Mouse (Mus musculus): ENCODE results near the gene Axl.

The Axl gene

DNA sequence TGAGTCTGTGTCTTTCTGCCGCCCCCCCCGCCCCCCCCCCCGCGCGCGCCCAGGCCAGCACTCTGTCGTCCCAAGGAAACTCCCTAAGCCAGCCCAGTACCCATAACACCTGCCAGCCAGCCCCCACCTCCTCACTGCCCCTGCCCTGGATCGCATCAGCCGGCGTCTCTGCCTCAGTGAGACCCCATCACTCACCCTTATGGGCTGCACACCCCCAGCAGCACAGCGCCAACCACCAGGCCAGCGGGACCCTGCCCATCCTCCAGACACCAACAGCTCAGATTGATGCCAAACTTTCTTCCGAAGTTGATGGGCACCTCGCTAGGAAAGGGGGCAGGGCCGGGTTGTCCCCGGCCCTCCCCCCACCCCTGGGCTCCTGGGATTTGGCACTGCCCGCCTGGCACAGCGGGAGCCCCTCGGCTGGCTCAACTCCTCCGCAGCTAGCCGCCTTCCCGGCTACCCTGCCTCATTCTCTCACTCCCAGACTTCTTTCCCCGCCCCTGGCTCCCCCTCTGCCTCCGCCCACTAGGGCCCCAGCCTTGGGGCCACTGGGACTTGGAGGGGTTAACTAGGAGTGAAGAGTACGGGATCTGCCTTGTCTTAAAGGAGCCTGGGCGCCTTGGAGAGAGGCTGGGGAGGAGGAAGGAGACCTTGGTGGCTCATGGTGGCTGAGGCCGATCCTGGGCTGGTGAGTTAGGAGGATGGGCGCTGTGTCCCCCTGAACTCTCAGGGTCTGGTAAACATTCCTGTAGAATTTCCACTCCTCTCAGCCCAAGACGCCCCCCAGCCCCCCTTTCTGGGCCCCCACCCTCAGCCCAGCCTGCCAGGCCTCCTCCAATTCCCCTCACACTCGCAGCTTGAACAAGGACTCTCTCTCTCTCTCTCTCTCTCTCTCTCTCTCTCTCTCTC is at the start of gene Axl:
Axl (minus strand) TSS at position 486 of the 909 bp plus-strand sequence.
- peak; percentile 73 for DNase-seq (ENCODE audit: low spot score)

GRCm38 (mm10) chr7:25835188-25835891 is 46.8 kb upstream of the Axl start:
- no peak for DNase-seq (ENCODE audit: low spot score)

- no peak for DNase-seq (ENCODE audit: low spot score)
Observed at GRCm38 (mm10) chr7:25831557-25832530, 43.3 kb upstream of the Axl start.

- DNase-seq (ENCODE audit: low spot score): no peak
Observed at GRCm38 (mm10) chr7:25830251-25830650, 41.7 kb upstream of the Axl start.

GRCm38 (mm10) chr7:25827199-25827598 is 38.7 kb upstream of the Axl start:
- no peak for DNase-seq (ENCODE audit: low spot score)

DNA sequence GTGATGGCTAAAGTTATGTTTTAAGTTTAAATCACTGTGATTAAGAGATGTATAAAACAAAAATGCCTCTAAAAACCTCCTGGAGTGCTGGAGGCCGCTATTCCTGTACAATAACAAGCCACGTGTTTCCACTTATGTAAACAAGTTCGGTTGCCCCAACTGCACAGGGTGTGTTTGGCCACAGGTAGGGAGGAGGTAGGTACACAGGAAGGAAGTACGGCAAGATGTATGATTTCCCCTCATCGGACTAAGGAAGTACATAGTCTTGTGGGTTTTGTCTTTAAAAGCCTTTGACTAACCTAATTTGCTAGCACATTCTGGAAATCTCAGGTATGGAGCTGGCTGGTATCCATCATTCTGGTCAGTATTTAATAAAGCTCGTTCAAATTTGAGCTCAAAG is 37.5 kb upstream of the Axl start:
- DNase-seq (ENCODE audit: low spot score): no peak

GRCm38 (mm10) chr7:25825043-25825442 is 36.5 kb upstream of the Axl start:
- no peak for DNase-seq (ENCODE audit: low spot score)

GRCm38 (mm10) chr7:25816241-25816919 is 27.9 kb upstream of the Axl start, which contains the start of gene Cyp2s1:
Gene Cyp2s1 (minus strand): TSS chr7:25816913.
- peak; percentile 38 for DNase-seq (ENCODE audit: low spot score)

DNA sequence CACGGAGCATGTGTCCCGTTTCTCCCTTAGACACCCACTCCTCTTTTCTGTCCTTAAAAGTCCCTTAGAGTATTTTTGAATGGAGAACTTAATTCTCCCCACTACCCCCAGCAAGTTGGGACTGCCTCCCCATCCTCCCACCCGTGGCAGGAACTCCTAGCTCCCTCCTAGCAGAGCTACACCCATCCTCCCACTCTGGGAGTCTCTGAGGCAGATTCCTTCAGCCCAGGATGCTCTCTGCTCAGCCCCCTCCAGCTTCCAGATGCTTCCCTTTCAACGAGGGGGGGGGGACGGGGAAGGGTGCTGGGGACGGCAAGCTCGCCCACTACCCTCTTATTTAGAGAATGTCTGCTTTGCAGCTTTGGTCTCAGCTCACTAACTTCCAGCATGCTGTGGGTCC is 27.1 kb upstream of the Axl start:
- DNase-seq (ENCODE audit: low spot score): peak; percentile 2

- DNase-seq (ENCODE audit: low spot score): no peak
Observed at GRCm38 (mm10) chr7:25814711-25815110, 26.2 kb upstream of the Axl start.

DNA sequence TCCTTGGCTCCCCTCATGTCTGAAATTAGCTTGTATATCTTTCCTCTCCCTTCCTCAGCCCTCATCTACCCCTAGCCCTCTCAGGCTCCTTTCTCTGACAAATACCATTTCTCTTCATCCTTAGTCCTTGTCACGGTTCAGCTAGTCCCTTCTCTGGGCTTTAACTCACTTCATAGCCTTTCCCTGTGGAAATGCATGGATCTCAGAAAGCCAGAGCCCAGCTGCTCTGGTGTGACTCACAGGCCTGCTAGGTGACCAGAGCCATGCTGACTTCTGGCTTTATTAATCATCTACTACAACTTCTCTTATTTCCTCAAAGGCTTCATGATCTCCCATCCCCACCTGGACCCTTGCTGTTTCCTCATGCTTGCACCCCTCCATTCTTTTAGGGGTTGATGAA is 23.7 kb upstream of the Axl start:
- no peak for DNase-seq (ENCODE audit: low spot score)

DNA sequence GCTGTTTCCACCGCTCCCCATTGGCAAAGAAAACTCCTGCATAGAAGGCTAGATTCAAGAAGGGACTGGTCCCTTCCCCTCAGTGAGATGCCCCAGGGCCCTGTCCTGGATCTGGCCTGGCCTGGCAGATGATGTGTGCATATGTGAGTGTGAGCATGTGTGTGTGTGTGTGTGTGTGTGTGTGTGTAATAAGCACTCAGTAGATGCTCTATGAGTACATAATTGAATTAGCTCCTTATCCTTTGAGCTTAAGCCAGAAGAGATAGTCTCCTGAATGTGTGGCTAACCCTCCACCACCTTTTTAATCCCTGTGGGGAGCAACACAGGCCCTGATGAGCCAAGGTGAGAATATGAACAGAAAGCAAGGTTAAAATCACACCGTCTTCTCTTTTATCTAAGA is 23.2 kb upstream of the Axl start:
- peak; percentile 31 for DNase-seq (ENCODE audit: low spot score)

GRCm38 (mm10) chr7:25805631-25806343 is 17.3 kb upstream of the Axl start:
- peak; percentile 88 for DNase-seq (ENCODE audit: low spot score)

DNA sequence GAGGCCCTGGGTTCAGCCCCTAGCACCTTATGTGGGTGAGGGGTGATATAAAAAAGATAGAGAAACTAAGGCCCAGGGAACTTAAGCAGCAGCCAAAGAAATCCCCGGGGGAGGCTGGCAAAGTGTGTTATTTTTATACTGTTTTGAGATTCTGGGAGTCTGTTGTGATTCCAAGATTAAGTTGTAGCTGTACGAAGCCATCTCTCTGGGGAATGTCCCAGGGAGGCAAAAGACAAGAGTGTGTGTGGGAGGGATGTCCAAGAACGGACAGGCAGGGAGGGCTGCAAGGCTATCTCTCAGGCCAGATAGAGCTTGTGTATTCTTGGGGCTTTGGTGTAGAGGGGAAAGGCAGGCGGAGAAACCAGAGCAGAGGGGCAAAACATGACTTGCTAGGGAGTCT is 16.3 kb upstream of the Axl start:
- DNase-seq (ENCODE audit: low spot score): no peak

- DNase-seq (ENCODE audit: low spot score): no peak
Observed at GRCm38 (mm10) chr7:25803460-25803859, 15.0 kb upstream of the Axl start.

DNA sequence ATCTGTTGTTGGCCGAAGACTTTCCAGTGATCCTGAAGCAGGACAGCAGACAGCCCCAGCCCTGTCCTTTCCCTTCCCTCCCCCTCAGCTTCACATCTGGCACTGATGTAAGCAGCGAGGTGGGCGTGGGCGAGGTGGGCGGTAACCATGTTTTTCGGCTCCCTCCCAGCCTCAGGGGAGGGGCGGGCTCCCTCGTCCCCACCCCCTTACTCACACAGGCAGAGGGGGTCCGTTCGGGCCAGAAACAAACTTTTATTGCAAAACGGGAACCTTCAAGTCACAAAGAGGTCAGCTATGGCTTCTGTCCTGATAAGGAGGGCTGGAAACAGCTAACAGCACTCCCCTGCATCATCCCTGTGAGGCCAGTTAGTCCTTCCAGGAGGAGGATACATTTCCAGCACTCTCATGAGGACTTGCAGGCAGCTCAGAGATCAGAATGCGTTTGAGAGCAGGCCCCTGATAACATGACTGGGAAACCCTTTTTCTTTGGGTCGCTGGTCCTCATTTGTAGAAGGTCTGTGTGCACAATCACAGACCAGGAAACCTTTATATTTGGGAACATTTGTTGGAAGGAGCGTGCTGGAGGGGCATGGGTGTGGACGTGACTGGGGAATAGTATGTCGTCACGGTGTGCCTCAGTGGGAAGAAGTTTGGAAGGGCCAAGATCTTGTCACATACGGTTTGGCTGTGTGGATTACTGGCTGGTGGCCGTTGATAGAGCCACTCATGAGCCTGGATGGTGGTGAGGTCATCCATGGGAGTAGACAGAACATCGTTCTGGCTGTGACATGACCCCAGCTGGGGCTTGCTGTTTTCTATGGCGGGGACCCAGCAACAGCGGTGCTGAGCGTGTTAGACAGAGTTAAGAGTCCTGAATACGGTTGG is 14.0 kb upstream of the Axl start:
- peak; percentile 42 for DNase-seq (ENCODE audit: low spot score)

DNA sequence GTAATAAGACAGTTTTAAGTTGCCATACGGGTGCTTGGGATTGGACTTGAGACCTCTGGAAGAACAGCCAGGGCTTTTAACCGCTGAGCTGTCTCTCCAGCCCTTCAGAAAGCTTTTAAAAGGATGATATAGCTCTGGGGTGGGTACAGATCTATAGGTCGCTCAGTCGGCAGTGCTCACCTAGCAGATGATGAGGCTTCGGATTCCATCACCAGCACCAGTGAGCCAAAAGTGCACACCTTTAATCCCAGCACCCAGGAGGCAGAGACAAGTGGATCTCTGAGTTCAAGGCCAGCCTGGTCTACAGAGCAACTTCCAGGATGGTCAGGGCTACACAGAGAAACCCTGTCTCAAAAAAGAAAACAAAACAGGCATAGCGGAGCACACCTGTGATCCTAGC is 12.5 kb upstream of the Axl start:
- no peak for DNase-seq (ENCODE audit: low spot score)

GRCm38 (mm10) chr7:25799369-25799768 is 10.9 kb upstream of the Axl start:
- DNase-seq (ENCODE audit: low spot score): no peak

- DNase-seq (ENCODE audit: low spot score): no peak
Observed at GRCm38 (mm10) chr7:25798540-25798939, 10.0 kb upstream of the Axl start.

GRCm38 (mm10) chr7:25794775-25795174 is 6.3 kb upstream of the Axl start:
- no peak for DNase-seq (ENCODE audit: low spot score)

Measured in retina, embryonic 14.5 days (tissue).